Mouse (Mus musculus): ENCODE measurements at regions not wholly inside any gene's neighbourhood (a gene's known extent, or its start where the extent isn't known, plus 50 kb on each side); places are given as distances from the start of the nearest gene placed in this dataset.

DNA sequence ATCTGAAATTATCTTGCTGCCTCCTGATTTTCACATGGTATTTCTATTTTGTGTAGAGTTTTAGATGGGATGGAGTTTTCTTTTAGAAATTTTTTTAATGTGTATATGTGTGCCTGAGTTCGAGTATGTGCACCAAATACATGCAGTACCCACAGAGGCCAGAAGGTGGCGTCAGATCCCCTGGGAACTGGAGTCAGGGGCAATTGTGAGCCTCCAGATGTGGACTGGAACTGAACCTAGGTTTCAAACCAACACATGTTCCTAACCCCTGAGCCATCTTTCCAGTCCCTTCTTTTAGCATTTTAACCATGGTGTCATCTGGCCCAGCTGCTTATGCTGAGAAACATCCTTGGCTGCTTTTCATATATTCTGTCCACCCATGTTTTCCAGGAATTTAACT lies 274.9 kb downstream of the 3100002H09Rik start:
- Histone ChIP-seq H3K4me1 (ENCODE audit: control insufficient read depth, insufficient read depth, low read length) (no peaks in the 10 kb centered on the region), H3K27ac (ENCODE audit: insufficient read depth, low read depth, low read length) (no peak overlapping the region), H3K4me3 (ENCODE audit: insufficient read depth, low read length) (no peak overlapping the region)
- TF ChIP-seq CTCF (IDR thresholded peaks at IDR 0.05; ENCODE audit: low read depth, low read length) (no peak), POLR2A (IDR thresholded peaks at IDR 0.05; ENCODE audit: borderline replicate concordance, low read depth, low read length) (no peak)

DNA sequence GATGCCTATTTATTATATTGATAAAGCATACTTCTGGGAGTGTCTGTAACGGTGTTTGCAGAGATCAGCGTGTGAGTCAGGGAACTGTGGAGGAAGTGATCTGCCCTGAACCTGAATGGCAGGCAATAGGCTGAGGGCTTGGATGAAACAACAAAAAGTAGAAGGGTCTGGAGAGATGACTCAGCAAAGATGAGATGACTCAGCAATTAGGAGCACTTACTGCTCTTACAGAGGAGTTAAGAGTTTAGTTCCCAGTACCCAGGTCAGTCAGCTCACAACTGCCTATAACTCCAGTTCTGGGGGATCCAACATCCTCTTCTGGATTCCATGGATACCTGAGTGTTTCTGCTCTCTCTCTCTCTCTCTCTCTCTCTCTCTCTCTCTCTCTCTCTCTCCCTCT lies 277.6 kb downstream of the 3100002H09Rik start:
- no peak for TF ChIP-seq CTCF (IDR thresholded peaks at IDR 0.05; ENCODE audit: low read depth, low read length)
- TF ChIP-seq POLR2A (IDR thresholded peaks at IDR 0.05; ENCODE audit: borderline replicate concordance, low read depth, low read length), result no peak
- Histone ChIP-seq H3K27ac (ENCODE audit: insufficient read depth, low read depth, low read length) (no peak overlapping the region), H3K4me1 (ENCODE audit: control insufficient read depth, insufficient read depth, low read length) (no peaks in the 10 kb centered on the region), H3K4me3 (ENCODE audit: insufficient read depth, low read length) (no peak overlapping the region)

DNA sequence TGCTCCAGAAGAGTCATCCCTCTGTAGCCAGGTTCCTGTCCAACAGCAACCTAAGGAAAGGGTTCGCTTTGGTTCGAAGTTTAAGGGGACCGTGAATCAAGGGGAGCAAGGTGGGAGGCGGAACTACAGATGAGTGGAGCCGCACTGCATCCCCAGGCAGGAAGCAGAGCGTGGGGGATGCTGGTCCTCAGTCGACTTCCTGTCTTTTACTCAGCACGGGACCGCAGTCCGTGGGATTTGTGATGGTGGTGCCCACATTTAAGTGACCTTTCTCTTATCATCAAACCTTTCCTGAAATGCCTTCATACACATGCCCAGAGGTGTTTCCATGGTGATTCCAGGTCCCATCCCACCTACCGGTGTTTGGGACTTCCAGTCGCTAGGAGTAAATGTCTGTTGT lies 278.2 kb downstream of the 3100002H09Rik start:
- Histone ChIP-seq H3K4me3 (ENCODE audit: insufficient read depth, low read length) (no peak overlapping the region), H3K4me1 (ENCODE audit: control insufficient read depth, insufficient read depth, low read length) (no peaks in the 10 kb centered on the region), H3K27ac (ENCODE audit: insufficient read depth, low read depth, low read length) (no peak overlapping the region)
- TF ChIP-seq CTCF (IDR thresholded peaks at IDR 0.05; ENCODE audit: low read depth, low read length) (no peak), POLR2A (IDR thresholded peaks at IDR 0.05; ENCODE audit: borderline replicate concordance, low read depth, low read length) (no peak)

DNA sequence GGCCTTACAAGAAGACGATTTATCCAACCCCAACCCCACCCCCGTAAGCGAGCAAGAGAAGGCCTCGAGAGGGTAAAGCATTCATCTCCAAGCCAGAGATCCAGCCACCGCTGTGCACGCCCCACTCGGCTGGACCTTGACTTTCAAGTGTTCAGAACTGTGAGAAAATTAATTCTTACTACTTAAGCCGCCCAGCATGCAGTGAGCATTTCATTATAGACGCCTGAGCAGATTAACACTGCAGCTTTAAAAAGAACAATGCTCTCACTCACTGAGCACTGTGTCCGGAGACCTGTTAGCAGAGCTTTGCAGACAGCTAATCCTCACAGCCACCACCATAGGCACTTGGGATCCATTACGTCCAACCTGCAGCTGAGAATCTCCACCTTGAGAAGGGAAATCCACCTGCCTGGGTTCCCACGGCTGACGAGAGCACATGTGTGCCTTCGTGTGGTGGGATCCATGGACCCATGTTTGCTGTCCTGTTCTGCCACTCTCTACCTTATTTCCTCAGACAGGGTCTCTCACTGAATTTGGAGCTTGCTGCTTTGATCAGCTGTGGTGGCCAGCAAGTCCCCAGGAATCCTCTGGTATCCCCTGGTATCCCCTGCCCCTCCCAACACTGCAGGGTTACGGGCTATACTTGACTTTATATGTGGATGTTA lies 281.4 kb downstream of the 3100002H09Rik start:
- H3K27ac ChIP-seq (ENCODE audit: insufficient read depth, low read depth, low read length), result no peak overlapping the region
- no peaks in the 10 kb centered on the region for H3K4me1 ChIP-seq (ENCODE audit: control insufficient read depth, insufficient read depth, low read length)
- TF ChIP-seq POLR2A (IDR thresholded peaks at IDR 0.05; ENCODE audit: borderline replicate concordance, low read depth, low read length), result no peak
- no peak for TF ChIP-seq CTCF (IDR thresholded peaks at IDR 0.05; ENCODE audit: low read depth, low read length)
- no peak overlapping the region for H3K4me3 ChIP-seq (ENCODE audit: insufficient read depth, low read length)

GRCm38 (mm10) chr4:124326301-124326700 lies 284.3 kb downstream of the 3100002H09Rik start:
- Histone ChIP-seq H3K4me3 (ENCODE audit: insufficient read depth, low read length) (no peak overlapping the region), H3K4me1 (ENCODE audit: control insufficient read depth, insufficient read depth, low read length) (no peaks in the 10 kb centered on the region), H3K27ac (ENCODE audit: insufficient read depth, low read depth, low read length) (no peak overlapping the region)
- no peak for TF ChIP-seq CTCF (IDR thresholded peaks at IDR 0.05; ENCODE audit: low read depth, low read length)
- TF ChIP-seq POLR2A (IDR thresholded peaks at IDR 0.05; ENCODE audit: borderline replicate concordance, low read depth, low read length), result no peak

GRCm38 (mm10) chr4:124323589-124323988 lies 287.0 kb downstream of the 3100002H09Rik start:
- Histone ChIP-seq H3K4me1 (ENCODE audit: control insufficient read depth, insufficient read depth, low read length) (no peaks in the 10 kb centered on the region), H3K27ac (ENCODE audit: insufficient read depth, low read depth, low read length) (no peak overlapping the region), H3K4me3 (ENCODE audit: insufficient read depth, low read length) (no peak overlapping the region)
- TF ChIP-seq CTCF (IDR thresholded peaks at IDR 0.05; ENCODE audit: low read depth, low read length), result no peak
- TF ChIP-seq POLR2A (IDR thresholded peaks at IDR 0.05; ENCODE audit: borderline replicate concordance, low read depth, low read length), result no peak

GRCm38 (mm10) chr4:124321221-124321620 lies 289.4 kb downstream of the 3100002H09Rik start:
- H3K4me3 ChIP-seq (ENCODE audit: insufficient read depth, low read length), result no peak overlapping the region
- no peak overlapping the region for H3K27ac ChIP-seq (ENCODE audit: insufficient read depth, low read depth, low read length)
- TF ChIP-seq CTCF (IDR thresholded peaks at IDR 0.05; ENCODE audit: low read depth, low read length) (no peak), POLR2A (IDR thresholded peaks at IDR 0.05; ENCODE audit: borderline replicate concordance, low read depth, low read length) (no peak)
- H3K4me1 ChIP-seq (ENCODE audit: control insufficient read depth, insufficient read depth, low read length), result no peaks in the 10 kb centered on the region

DNA sequence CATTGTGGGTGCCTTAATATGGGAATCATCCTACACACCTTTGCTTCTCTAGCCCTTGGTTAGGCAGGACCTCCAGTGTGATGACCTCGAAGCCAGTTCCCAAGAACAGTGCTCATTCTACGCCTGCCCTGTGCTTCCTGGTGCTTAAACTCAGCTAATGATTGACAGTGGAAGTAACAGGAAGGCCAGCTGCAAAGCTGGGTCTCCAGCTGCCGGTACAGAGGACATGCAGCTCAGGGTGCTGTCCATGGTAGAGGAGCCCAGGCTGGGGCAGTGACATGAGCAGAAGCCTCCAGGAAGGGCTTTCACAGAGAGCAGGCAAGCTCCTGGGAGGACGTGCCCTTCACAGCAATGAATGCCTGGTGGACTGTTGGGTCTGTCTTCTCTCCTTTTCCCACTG lies 293.6 kb downstream of the 3100002H09Rik start:
- no peak overlapping the region for H3K27ac ChIP-seq (ENCODE audit: insufficient read depth, low read depth, low read length)
- no peak overlapping the region for H3K4me3 ChIP-seq (ENCODE audit: insufficient read depth, low read length)
- no peaks in the 10 kb centered on the region for H3K4me1 ChIP-seq (ENCODE audit: control insufficient read depth, insufficient read depth, low read length)
- no peak for TF ChIP-seq POLR2A (IDR thresholded peaks at IDR 0.05; ENCODE audit: borderline replicate concordance, low read depth, low read length)
- TF ChIP-seq CTCF (IDR thresholded peaks at IDR 0.05; ENCODE audit: low read depth, low read length), result no peak

- no peak overlapping the region for H3K4me3 ChIP-seq (ENCODE audit: insufficient read depth, low read length)
- TF ChIP-seq POLR2A (IDR thresholded peaks at IDR 0.05; ENCODE audit: borderline replicate concordance, low read depth, low read length), result no peak
- H3K4me1 ChIP-seq (ENCODE audit: control insufficient read depth, insufficient read depth, low read length), result no peaks in the 10 kb centered on the region
- H3K27ac ChIP-seq (ENCODE audit: insufficient read depth, low read depth, low read length), result no peak overlapping the region
Measured at GRCm38 (mm10) chr4:124311657-124312056, 298.9 kb downstream of the 3100002H09Rik start.

GRCm38 (mm10) chr4:124310594-124310993 lies 300.0 kb downstream of the 3100002H09Rik start:
- TF ChIP-seq CTCF (IDR thresholded peaks at IDR 0.05; ENCODE audit: low read depth, low read length) (no peak), POLR2A (IDR thresholded peaks at IDR 0.05; ENCODE audit: borderline replicate concordance, low read depth, low read length) (no peak)

More at GRCm38 (mm10) chr4:124310594-124310993, 300.0 kb downstream of the 3100002H09Rik start:
- H3K4me3 ChIP-seq (ENCODE audit: insufficient read depth, low read length), result no peak overlapping the region
- H3K4me1 ChIP-seq (ENCODE audit: control insufficient read depth, insufficient read depth, low read length), result no peaks in the 10 kb centered on the region
- no peak overlapping the region for H3K27ac ChIP-seq (ENCODE audit: insufficient read depth, low read depth, low read length)
